19 mouse cellular contexts compared by ENCODE assay signal in genomic region chr11:93807205-93807604, GRCm38 (mm10).
"Had no signal": no experiment of that assay in that cellular context is flagged by ENCODE, and none has a peak within 500 bp of the region (broad histone marks: within the 10 kb centered on the region; RNA-seq: fewer than 3 reads in every experiment).

No protein-coding gene starts in this region.

- H3K27ac ChIP-seq: midbrain, embryonic 12.5 days; neural tube, embryonic 13.5 days; neural tube, embryonic 15.5 days had no signal

- ATAC-seq: midbrain, embryonic 16.5 days had no signal

- H3K4me1 ChIP-seq: megakaryocyte, embryonic 14.5 days; midbrain, embryonic 12.5 days; neural tube, embryonic 13.5 days; neural tube, embryonic 15.5 days had no signal

- H3K27me3 ChIP-seq: megakaryocyte, embryonic 14.5 days; midbrain, embryonic 12.5 days; neural tube, embryonic 13.5 days; neural tube, embryonic 15.5 days had no signal

- H3K9me3 ChIP-seq: megakaryocyte, embryonic 14.5 days; midbrain, embryonic 12.5 days; neural tube, embryonic 13.5 days; neural tube, embryonic 15.5 days had no signal

- H3K4me3 ChIP-seq: megakaryocyte, embryonic 14.5 days; midbrain, embryonic 12.5 days; myocyte; neural tube, embryonic 13.5 days; neural tube, embryonic 15.5 days had no signal

- H3K36me3 ChIP-seq: midbrain, embryonic 12.5 days; neural tube, embryonic 13.5 days; neural tube, embryonic 15.5 days had no signal

- DNase-seq: lung, adult 18-20 months; lung, embryonic 14.5 days; lung, postnatal 10 days; lung, postnatal 4 days; midbrain, embryonic 14.5 days; retina, postnatal 1 day; right cerebral cortex, adult 18-20 months; right cerebral cortex, postnatal 25 days; right cerebral cortex, postnatal 4 days; spleen, adult 18-20 months; thymus, adult 2 months; thymus, postnatal 25 days; thymus, postnatal 4 days had no signal

- H3K9ac ChIP-seq: lung, embryonic 14.5 days; midbrain, embryonic 12.5 days; neural tube, embryonic 13.5 days; neural tube, embryonic 15.5 days had no signal
